Mouse (Mus musculus) MEL (cell line): ENCODE data around the gene Ndufv1.

Experiments
- BHLHE40 ChIP-seq: IDR thresholded peaks from 2 replicates; pipeline ENCODE4 v1.6.1; 2012; ENCODE audit warnings: low read depth, mild to moderate bottlenecking, inconsistent platforms, low read length, improper control_type of control experiment, borderline replicate concordance
- CHD2 ChIP-seq: IDR thresholded peaks from 2 replicates; pipeline ENCODE4 v1.6.1; 2011; ENCODE audit warnings: low read length, improper control_type of control experiment
- E2F4 ChIP-seq: IDR thresholded peaks from 2 replicates; pipeline ENCODE4 v1.6.1; 2011; ENCODE audit warnings: low read depth, low read length, improper control_type of control experiment, borderline replicate concordance

DNA sequence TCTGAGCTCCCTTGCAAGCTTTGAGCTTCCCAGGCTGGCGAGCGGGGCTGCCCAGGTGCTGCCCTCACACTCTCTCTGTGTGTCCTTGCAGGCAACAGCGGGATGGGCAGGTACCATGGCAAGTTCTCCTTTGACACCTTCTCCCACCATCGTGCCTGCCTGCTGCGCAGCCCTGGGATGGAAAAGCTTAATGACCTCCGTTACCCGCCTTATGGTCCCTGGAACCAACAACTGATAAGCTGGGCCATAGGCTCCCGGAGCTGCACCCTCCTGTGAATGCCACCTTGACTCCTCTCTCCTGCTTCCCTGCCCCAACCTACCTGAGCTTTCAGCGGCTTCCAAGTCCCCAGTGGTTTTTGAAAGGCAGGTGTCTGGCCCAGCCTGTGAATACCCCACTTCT, 31.7 kb downstream of the Ndufv1 start:
- TF ChIP-seq E2F4 (no peak), BHLHE40 (no peak), CHD2 (no peak)
